Mouse (Mus musculus) regulatory T cell (primary cell): ENCODE measurements around the gene Arhgap27.

Source experiments
- in situ Hi-C: fragments of 300-600 bp; cut with MboI, MseI; formaldehyde crosslinking; loops from one replicate; pipeline ENCODE4 v1.15.1; 2025; ENCODE audit warnings: high pct_unique_total_duplicates

The Arhgap27 gene

DNA sequence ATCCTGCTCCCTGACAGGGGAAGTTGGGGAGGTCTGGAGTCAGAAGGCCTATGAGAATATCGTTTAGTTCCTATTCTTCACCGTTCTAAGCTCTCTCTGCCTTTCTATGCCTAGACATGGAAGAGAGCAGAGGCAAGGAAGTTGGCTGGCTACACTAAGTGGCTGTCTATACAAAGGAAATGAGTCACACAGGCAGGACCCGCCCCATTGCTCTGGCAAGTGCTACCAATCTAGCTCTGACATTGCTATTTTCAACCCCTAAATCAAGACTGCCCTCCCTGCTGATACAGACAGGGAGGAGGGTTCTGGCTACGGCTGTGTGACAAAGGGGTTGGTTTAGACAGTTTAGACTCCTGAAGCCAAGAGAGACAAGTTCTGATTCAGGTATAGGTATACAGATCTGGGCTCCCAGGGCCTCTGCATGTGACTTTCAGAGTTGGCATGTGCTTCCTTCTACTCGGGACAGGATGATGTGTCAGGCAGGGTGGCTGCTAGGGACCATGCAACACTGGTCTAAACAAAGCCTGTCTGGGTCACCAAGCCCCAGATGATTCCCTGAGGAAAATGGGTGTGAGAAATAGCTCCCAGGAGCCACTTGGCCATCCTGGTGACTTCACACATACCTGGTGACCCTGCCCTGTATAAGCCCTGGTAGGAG lies 18.6 kb upstream of the Arhgap27 start:
- in situ Hi-C loops, result no loop called here

DNA sequence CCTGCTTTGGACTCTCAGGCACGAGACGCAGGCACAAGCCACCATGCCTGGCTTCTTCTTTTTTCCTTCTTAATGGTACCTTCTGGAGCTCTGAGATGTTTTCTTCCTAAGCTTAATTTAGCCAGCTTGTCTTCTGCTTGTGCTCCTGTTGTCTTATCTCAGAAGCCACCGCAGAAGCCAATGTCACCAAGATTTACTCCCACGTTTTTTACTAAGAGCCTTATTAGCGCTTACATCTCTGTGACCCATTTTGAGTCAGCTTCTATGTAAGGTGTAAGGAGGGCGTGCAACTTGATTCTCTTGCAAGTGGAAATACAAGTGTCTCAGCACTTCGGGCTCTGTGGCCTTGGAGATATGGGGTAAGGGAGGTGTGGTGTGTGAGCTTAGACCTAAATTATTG lies 18.0 kb upstream of the Arhgap27 start:
- in situ Hi-C loops, result no loop called here

DNA sequence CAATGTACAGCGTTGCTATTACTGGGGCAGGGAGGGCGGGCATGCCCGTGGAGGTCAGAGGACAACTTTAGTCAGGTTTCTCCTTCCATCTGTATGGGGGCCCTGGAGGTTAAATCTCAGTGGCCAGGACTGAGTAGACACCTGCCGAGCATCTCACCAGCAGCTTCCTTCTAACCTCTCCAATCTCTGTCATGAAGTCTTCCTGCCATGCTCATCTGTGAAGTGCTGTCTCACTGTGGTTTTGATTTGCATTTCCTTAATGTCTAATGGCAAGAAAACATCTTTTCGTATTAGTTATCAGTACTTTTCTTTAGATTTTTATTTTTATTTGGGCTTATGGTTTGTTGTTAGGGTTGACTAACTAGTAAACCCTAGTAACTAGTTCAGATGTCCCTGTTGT lies 17.0 kb upstream of the Arhgap27 start:
- in situ Hi-C loops, result no loop called here

DNA sequence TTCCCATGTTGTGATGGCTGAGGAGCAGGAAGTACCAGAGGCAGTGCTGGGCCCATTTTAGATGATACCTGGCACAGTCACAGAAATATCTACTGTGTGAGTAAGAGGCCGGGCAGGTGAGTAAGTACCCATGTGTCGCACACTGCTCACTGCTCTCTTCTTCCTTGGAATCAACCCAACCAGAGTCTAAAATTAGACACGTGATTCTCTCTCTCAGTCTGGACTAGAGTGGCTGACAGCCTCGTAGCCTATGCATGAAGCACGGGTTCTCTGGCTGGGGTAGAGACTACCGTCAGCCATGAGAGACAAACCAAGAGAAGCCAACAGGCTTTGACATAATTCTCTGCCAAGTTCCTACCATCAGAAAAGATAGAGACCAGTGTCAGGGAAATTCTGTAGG lies 14.8 kb upstream of the Arhgap27 start:
- in situ Hi-C loops, result no loop called here

DNA sequence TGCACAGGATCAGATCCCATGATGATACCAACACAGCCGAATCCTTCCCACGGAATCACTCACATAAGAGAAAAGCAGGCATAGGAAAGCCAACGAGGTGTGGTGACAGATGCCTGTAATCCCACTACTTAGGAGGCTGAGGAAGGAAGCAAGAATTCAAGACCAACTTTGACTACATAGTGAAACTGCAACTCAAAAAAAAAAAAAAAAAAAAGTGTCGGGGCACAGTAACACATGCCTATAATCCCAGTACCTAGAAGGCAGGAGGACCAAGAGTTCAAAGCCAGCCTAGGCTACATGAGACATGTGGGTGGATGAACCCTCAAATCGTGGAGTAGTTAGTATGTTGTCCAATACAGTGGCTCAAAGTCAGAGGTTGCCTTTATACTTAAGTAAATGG lies 12.3 kb upstream of the Arhgap27 start:
- in situ Hi-C loops, result no loop called here

DNA sequence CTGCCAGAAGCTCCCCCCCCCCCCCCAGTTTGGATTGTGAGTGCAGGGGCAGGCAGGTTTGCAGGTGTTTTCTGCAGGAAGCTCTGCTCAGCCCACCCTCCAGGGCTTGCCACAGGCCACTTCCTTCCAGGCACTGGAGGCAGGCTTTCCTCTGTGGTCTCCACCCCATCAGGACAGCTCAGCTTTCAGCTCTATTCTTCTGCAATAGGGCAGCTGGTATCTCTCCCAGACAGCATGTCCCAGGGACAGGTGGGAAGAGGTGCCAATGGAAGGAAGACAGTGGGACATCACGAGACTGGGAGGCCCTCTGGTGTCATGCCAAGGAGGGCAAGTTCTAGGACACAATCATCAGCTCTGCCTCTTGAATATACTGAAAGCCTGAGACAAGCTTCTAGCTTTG lies 11.8 kb upstream of the Arhgap27 start:
- in situ Hi-C loops, result no loop called here

DNA sequence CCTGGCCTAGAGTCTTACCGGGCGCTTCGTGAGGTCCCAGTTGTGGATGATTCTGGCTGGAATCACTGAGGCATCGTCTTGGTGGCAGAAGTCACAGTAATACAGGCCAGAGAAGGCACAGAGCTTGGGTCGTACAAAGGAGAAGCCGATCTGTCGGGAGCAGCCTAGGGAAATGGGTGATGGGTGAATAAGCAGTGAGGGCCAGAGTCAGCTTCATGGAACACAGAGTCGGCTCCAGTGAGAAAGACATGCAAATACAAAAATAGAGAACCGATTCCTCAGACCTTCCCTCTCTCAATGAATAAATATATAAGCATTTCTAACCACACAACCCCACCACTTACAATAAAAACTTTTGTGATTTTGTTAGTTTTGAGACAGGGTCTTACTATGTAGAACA lies 10.4 kb upstream of the Arhgap27 start:
- in situ Hi-C loops, result no loop called here

DNA sequence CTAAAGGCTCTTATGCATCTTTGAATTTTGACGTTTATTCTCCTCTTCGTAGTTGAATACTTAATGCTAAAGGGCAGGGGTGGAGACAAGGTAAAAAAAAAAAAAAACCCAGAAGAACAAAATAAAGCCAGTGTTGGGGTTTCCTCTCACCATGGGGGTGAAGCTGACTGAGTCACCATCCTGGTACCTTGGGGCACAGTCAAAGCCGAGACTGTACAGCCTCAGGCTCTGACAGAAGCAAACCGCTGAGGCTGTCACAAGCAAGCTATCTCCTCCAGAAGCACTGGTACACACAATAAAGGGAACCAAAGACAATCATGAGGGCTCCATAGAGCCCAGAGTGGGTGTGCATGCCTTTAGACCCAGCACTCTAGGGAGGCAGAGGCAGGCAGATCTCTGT lies 9.1 kb upstream of the Arhgap27 start:
- in situ Hi-C loops, result no loop called here

DNA sequence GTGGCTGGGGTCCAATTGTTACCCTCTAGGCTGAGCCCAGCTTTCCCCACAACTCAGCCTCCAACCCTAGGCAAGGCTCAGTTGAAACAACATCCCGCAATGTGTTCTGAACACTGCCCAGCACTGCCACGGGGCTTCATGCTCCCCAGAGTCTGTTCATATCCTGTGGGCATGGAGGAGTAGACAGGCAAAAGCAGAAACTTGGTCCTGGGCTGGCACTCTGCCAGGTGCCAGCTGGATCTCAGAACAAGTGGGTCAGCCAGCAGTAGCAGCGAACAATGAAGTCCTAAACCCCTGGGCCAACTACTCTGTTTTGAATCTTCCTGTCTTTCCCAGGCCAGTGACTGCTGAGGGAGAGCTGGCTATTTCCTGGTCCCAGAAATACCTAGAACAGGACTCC lies 8.6 kb upstream of the Arhgap27 start:
- in situ Hi-C loops, result no loop called here

DNA sequence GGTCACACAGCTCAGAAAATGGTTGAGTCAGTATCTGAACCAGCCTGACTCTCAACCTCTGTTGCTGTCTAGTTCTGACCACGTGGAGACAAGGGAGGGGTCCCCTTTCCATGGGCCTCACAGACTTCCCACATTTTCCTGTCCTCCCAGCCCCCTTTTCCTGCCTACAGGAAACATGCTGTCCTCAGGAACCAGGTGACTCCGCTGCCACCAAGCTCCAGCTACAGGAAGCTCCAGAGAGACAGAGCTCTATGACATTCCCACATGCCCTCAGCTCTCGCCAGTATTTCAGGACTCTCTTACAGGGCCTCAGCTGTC lies 7.7 kb upstream of the Arhgap27 start:
- in situ Hi-C loops, result no loop called here

DNA sequence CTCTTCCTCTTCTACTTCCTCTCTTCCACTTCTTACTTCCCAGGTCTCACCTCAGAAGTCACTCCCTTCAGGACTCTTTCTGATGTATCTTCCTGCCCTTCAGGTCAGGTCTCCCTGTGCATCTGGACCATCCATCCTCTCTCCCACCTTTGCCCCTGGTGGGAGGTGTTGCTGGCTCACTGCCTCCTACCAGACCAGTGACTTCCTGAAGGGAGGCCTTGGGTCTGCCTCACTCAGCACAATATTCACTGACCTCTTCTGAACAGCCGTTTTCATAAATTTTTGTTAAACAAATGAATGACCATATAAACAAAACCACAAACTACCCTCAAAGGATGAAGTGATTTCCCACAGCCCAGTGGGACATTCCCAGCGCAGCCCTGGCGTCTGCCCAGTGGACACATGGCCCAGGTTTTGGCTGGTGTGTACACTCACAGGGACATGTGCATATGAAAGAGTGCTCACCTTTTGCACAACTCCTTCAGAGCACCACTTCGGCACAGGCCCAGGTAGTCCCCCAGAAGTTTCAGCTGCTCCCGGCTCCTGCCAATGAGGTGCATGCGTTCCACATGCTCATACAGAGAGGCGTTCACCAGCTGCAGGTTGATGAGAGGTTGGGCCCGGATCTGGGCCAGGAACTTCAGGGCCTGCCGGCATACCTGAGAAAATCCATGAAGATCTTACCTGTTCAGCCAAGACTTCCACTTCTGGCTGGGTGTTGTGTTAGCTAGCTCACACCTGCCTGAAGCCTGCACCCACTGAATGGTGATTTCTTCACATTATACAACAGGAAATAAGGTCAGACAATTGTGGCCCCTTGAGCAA lies 7.1 kb upstream of the Arhgap27 start:
- in situ Hi-C loops, result no loop called here

DNA sequence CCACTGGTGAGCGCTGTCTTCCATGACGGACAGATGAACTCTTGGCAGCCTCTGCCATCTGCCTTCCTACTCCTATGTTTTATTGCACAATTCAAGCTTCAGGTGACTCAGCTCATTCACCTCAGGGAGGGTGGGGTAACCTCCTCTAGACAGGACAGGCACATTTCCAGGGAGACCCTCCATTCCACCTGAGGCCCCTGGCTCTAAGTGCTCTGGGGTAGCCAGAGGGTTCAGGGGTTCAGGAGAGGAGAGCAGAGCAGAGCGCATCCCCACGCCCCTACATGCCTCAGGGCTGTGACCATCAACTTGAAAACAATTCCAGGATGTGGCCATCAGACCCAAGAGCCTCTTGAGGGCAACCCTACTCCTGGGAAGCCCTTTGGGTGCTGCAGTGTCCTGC lies 2.0 kb upstream of the Arhgap27 start:
- in situ Hi-C loops, result no loop called here

DNA sequence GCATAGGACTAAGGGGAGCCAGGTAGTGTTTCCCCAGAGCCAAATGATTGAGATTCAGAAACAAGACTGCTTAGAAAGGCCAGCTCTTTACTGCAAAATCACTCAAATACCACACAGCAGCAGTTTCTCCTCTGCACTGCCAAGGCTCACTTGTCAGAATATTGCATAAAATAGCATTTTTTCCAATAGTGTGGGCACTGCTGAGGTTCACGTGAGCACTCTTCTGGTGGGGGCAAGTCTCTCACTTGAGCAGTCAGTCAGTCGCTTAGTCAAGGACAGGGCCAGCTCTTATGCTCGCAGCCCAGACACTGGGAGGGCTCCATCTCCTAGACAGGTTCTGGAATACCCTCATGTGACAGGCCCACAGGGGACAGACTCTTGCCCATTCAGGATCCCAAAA lies 1.5 kb upstream of the Arhgap27 start:
- in situ Hi-C loops, result no loop called here

DNA sequence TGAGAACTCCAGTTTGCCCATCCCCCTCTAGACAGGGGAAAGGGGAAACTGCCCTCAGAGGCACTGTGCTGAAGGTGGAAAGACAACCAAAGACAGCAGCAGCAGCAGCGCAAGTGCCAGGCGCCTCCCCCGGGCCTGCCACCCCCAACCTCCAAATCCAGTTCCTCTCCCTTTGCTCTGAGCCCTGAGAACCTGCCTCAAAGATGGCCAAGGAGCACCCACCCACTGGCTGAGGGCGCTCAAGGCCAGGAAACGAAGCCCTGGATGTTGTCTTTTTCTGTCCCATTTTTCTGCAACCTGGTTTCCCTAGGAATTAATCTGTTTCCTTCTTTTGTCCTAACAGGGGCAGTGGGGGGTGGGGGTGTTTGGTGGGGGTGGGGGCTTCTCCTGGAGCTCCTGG lies 843 bp upstream of the Arhgap27 start:
- in situ Hi-C loops, result no loop called here

DNA sequence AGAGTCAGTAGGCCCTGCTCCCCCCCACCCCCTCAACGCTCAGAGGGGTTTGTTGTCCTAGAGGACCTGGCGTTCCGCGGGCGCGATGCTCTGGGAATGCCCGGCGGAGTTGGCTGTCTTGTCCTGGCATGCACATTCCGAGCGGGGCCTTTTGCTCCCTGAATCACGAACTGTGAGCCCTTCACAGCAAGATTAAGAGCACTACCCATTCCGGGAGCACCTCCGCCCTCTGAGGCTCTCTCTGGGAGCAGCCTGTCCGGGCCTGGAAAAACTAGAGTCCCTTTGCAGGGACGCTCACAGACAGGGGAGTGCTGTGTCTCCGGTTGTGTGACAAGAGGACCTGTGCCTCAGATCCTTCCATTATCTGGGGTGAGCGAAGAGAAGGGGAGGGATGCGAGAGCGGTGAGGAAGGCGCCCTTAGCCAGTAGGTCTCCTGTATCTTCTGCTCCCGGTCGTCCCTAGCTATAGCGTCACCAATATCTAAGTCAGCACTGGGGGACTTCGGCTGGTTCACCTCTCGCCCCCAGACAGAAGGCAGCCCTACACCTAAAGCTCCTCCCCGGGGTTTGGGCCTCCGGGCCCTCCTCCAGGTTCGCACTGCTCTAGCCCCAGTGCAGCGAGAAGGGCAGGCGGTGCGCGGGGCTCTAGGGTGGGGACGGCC lies 841 bp downstream of the Arhgap27 start:
- in situ Hi-C loops, result no loop called here

DNA sequence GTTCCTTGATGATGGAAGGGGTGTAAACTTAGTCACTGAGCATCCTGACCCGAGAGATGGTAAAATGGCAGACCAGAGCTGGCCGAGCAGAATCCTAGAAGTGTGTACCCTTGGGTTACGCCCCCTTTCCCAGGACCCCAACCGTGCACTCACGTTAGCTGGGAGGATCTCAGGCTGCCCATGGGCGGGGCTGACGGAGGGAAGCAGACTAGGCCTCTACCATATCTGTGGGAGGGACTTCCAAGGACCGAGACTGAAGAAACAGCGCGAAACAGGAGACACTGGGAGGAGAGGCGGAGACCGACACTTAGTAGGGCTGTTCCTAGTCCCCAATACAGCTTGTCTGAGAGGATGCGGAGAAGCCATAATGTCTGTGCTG lies 1.4 kb downstream of the Arhgap27 start:
- in situ Hi-C loops, result no loop called here

DNA sequence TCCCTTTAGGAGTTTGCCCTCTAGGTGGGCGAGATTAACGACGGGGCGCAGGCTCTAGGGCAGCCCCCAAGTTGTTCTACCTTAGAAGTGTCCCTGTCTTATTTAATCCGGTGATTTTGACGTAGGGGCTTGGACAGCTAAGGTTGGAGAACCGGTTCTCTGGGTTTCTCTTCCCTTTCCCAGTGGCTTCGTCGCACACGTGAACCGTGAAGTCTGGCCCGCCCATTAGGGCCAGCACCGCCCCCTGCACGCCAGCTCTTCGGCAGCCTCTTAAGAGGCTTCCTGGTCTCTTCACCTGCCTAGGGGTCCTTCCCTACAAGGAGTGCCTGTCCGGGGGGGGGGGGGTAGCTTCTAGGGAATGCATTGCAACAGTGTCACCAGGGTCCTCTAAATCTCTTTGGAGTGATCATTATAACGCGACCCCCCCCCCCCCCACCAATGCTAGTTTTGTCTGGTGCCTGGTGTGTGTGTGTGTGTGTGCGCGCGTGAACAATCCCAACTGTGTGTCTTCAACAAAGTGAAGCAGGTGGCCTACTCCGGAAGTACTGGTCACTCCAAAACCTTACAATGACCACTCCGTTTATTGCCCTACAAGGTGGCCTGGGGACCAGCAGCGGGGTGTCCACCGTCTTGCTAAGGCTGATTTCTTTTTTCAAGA lies 2.0 kb downstream of the Arhgap27 start:
- in situ Hi-C loops, result no loop called here

DNA sequence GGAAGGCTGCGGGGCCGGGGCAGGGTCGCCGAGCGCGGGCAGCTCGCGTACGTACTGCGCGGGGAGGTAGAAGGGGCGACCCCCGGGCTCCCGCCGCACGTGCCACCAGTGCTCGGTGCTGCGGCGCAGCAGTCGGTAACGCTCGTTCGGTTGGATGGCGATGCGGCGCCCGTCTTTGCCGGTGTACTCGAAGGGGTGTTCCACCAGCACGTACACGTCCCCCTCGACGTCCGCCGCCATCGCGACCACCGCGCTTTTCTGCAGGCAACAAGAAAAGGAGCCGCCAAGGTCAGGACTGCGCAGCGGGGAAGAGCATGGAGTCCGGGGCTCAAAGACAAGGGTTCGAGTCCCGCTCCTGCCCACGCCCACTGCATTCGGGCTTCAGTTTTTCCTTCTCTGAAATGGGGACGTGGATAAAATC lies 2.8 kb downstream of the Arhgap27 start:
- in situ Hi-C loops, result no loop called here

DNA sequence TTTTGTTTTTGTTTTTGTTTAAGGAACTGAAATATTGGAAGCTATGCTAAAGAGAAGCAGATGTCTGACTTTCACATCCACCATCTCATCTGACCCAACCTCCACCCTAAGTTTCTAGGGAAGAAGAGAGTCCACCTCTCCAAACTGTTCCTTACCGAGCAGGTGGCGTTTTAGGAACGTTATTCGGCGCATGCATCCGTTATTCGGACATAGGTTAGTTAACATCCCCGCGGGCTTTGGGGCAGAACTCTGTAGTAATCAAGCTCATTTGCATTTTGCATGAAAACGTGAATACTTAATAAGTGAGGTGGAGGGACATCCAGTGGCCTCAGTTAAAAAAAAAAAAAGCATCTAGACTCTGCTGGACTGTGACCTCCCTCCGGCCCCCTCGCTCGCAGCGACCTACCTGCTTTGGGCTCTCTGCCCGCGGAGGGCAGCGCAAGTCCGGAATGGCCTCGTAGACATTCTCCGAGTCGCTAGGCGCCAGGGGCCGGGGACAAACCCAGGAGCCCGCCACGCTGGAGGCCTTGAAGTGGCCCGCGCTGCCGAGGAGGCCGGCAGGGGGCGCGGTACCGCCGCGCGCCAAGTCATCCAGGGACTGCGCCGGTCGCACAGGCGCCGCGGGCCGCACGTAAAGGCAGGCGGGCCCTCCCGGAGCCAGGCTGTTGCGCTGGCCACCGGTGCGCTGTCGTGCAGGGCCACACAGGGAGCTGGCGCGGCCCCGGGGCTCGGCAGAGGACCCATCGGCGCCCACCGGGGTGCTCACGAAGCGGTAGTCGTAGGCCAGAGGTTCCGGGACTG lies 3.5 kb downstream of the Arhgap27 start:
- in situ Hi-C loops, result loop anchor here (5.0 kb wide), 2 partner anchors 42 to 97 kb away; no protein-coding TSS in a partner anchor

DNA sequence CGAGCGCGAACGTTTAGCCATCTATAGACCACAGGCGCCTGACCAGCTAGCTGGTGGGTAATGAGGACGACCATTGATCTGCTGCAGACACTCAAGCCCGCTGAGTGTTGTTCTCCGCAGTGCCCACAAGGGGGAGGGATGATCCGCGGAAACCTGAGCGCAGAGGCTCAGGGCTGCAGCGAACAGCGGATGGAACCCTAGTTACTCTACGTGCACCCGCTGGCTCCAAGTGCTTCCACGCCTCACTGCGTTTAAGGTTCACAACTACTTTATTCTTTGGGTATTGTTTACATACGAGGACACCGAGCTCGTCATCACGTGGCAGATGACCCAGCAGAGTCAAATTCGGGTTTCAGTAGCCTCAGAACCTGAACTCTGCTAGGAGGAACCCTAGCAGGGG lies 4.4 kb downstream of the Arhgap27 start:
- in situ Hi-C loops, result loop anchor here (5.0 kb wide), 2 partner anchors 43 to 98 kb away; no protein-coding TSS in a partner anchor

DNA sequence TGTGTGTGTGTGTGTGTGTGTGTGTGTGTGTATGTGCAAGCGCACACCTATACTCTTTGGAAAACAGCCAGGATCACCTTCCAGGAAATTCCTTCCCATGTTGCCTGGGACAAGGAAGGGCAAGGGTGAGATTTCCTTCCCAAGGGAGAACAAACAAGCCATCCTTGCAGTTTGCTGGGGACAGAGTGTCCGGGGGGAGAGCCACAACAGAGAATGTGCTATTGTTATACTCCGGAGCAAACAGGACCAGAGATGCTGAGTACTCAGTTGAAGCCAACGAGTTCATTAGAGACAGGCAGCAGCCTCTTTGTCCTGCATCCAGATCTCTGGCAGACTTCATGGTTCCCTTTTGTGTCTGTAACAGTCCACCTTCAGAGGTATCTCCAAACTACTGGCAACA lies 5.2 kb downstream of the Arhgap27 start:
- in situ Hi-C loops, result loop anchor here (5.0 kb wide), 2 partner anchors 44 to 99 kb away; no protein-coding TSS in a partner anchor
